Mouse (Mus musculus): ENCODE results near the gene Abcc4.

GRCm38 (mm10) chr14:118719566-118720174 is 13.7 kb upstream of the Abcc4 start:
- TF ChIP-seq CTCF (conservative IDR thresholded peaks at IDR 0.05; ENCODE audit: low read length) (no peak), POU5F1 (IDR thresholded peaks at IDR 0.05; ENCODE audit: borderline replicate concordance, low read length) (no peak)

Measured in E14TG2a.4 (cell line).